Mouse (Mus musculus) granulocyte monocyte progenitor cell, adult 5-6 weeks (primary cell): Measurements from ENCODE around the gene Ergic1. TPM values are rescaled to one million over a fixed set of nuclear protein-coding genes. Genes with fewer than 3 reads are reported as not detected.

Source experiments
- ATAC-seq: replicated peaks from 2 replicates; pipeline ENCODE4 v1.8.0; 2016; ENCODE audit warnings: mild to moderate bottlenecking, moderate TSS enrichment, inconsistent platforms; ENCODE audit not compliant: poor library complexity, severe bottlenecking
- total RNA-seq, 2 experiments: library from RNA; stranded (forward) in 1 of 2; stranded (reverse) in 1 of 2; fragments of 200-712, 200-1000 nt in 1 of 2; fragments of >200 nt in 1 of 2; fragmentation: Nextera tagmentation in 1 of 2; gene quantifications; 2 replicates each; pipeline ENCODE4 v1.2.3; 2014 to 2017

Gene Ergic1
- total RNA-seq, 2 experiments from 2014 or later: 51.5 to 88.4 TPM

DNA sequence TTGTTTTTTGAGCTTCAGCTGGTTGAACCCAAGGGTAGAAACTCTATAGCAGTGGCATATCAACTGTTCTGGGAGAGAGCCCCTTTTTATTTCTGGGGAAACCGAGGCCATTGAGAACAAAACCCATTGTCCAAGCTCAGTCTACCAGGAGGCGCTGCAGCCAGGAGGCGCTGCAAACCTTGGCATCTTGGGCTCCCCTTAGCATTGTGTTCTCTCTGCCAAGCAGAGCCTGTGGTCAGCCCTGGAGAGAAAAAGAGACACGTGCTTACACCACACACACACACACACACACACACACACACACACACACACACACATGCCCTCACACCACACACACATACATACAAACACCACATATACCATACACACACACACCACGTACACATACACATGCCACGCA lies 59.0 kb downstream of the Ergic1 start:
- no peak for ATAC-seq

DNA sequence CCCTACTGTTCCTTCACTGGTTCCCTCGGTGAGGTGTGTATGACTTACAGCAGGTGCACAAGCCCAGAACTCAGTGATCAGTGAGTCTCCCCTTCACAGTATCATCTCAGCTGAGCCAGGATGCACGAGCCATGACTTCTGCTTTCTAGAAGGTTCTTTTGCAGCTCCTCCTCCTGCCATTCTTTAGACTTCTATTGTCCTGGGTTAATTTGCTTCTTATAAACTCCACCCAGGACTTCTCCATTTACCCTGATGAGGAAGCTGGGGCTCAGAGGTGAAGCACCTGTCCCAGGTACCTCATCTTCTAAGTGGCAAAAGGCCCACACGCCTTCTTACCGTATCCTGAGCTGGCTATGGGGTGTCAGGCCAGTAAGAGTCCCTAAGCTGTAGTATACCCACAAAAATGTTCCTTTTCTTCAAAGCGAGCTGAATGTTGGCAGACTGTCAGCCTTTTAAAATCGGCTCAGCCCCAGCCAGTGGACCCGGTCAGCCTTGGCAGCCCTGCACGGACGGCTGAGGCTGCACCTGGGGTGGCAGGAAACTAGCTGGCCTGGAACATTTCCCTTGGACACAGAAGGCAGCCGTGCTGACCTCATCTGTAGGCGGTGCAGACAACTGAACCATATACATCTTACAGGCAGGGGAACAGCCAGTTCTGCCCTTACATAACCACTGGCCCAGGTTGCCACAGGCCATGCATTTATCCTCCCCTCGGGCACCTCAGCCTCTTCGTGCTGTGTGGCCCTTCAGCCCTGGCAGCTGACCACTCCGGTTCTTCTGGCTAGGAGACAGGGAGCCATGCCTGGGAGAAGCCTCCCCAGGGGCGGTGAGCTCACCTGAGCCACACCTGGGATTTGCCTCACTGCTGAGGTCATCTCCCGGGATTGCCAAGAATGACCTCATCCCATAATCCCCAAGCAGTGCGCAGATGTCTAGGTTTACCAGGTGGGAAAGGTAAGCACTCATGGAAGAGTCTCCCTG lies 59.8 kb downstream of the Ergic1 start:
- ATAC-seq: no peak

DNA sequence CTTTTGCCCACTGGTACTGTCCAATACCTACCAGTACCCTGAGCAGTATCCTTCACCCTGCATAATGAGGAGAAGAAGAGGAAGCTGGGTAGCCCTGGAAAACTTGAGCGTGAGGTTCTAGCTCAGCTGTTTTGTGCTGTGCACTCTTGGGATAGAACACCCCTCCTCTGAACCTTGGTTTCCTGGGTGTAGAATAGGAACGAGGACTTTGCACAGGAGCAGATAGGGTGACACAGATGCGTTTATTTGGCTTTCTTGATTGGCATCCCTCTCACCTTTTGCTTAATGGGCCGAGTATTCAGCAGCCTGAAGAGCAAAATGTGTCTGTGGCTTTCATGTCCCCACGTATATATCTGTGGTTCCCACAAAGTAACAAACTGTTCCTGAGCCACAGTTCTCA lies 60.6 kb downstream of the Ergic1 start:
- ATAC-seq: no peak

DNA sequence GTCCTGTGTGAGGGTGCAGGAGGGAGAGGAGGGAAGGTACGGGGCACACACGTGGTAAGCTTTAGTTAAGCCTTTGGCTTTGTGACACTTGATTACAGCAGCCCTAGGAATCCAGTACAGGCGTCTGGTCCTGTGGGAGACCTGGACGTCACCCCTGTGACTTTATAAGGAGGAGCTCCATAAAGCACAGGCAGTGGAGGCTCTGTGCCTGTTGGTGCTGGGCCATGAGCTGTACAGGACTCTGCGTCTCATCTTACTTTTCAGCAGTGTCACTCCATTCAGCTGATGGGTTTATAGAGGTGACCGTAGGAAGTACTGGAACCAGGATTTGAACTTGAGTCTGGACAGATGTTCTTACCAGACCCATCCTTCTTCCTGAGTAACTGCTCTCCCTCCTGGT lies 62.7 kb downstream of the Ergic1 start:
- ATAC-seq: no peak

DNA sequence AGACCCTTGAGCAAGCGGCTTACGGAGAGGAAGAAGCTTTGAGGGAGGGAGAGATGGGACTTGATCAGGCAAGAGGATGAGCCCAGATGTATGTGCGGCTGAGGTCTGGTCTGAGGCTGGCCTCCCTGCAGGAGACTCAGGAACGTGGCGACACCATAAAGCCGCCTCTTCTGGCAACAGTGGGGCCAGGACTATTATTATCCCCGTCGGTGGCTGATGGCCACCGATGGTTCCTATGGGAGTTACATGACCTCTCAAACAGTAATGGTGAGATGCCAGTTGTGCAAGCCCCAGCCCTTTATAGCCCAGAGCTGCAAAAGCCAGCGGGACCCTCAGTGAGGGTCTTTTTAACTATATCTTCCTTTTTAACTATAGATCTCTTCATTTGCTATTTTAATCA lies 63.7 kb downstream of the Ergic1 start:
- no peak for ATAC-seq

DNA sequence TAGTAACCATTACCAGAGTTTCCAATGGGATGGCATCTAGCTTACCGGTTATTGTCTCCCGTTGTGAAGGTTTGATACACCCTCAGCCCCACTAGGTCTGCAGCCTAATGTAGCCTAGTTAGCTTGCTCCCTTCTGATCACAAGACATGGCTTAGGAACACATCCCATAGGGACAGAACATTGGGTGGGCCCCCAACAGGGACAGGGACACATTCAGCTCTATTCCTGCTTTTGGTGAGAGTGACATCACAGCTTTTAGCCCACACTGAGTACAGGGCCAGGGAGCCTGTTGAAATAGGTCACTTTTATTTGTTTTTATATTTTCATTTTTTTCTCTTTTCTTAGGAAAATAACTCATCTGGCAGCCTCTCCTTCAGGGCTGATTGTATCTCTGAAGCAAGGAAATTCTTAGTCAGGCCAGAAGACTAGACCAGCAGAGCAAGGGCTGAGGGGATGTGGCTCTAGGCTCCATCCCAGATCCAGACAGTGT lies 64.3 kb downstream of the Ergic1 start:
- ATAC-seq: no peak

DNA sequence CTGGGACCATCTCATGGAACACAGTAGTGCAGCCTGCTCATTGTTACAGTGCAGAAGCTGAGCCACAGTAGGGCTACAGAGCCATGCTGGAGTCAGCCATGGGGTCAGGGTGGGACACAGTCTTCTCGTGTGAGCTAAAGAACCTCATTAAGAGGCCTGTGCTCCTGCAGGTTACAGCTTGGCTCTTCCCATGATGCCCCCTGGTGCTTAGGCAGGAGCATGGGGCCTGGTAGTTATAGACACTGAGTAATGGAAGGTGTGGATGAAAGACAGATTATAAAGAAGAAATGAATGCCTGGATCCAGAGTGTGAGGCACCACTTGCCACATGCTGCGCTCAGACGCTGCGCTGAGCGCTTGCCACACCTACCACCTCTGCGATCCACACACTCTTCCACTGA lies 67.2 kb downstream of the Ergic1 start:
- no peak for ATAC-seq

DNA sequence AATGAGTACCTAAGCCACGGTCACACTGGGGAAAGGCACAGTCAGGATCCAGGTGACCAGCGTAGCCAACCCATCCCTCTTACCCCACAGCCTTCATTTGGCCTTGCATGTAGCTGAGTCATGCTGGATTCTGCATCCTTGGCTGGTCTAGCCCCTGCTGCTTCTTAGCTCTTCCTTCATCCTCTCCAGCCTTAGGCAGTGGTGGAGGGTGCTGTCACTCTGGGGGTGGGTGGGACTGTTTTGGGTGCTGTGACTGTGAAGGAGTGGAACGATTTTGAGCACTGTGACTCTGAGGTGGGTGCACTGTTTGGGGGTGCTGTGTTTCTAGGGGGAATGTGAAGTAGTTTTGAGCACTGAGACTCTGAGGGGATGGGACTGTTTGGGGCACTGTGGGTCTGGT lies 67.6 kb downstream of the Ergic1 start:
- ATAC-seq: no peak

DNA sequence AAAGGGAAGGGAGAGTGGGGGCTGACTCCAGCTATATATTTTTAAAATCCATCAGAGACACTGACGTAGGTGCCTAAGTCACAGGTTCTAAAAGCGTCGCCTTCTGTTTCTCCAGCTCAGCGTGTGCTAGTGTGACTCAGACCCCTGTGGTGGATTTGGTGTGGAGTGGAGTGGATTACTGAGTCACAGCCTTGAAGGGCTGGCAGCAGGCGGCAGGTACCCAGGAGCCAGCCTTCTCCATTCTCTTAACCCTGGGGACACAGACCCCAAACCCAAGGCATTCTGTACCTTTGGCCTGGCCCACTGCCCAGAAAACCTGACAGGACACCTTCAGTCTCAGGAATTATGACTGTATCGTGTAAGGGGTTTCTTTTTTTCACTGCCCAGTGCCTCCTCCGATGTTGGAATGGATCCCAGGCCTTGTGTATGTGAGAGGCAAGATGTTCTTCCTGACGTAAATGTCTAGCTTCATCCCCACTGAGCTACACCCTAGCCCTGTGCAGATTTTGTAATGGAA lies 70.6 kb downstream of the Ergic1 start:
- ATAC-seq: no peak

DNA sequence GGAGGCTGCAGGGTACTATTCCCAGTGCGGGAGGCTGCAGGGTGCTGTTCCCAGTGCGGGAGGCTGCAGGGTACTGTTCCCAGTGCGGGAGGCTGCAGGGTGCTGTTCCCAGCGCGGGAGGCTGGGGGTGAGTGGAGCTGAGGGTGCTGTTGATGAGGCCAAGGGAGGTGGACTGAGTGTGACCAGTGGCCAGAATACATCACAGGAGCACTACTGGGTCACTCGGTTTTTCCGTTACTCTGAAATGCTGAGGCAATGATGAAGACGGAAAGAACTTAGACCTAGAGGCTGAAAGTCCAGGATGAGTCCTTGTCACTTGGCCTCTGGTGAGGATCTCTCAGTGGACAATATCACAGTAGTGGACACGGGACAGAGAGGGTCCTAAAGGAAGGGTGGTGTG lies 71.9 kb downstream of the Ergic1 start:
- ATAC-seq: no peak

DNA sequence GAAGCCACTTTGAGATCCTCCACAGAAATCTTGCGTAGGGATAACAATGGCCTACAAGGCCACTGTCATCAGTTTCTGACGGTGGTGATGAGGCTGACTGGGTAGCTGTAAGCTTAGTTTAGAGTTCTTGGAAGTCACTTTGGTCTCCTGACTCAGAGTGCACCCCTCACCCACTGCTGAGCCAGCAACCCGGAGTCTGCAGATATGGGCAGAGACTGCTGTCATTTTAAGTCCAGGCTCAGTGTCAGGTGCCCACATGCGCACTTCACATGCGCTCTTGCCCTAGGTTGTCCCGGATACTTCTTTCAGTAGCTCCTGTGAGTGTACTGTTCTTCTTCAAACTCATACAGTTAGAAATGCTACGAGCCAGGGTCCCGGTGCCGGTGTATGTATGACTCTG lies 72.6 kb downstream of the Ergic1 start:
- ATAC-seq: no peak

DNA sequence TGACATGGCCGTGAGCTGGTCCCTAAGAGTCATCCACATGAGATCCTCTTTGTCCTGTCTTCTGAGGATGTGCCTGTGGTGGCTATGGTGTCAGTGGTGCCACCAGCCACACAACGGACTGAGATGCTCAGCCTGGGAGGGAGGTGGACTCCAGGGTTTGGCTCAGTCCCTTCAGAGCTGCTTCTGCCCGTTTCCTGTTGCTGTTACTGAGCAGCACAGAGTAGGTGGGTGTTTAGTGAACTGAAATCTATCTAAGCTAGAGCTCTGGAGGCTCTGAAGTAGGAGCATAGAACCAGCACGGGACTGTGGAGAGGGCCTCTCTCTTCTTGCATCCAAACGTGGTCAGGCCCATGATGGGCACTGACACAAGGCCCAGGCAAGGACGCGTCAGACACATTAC lies 73.2 kb downstream of the Ergic1 start:
- ATAC-seq: no peak

DNA sequence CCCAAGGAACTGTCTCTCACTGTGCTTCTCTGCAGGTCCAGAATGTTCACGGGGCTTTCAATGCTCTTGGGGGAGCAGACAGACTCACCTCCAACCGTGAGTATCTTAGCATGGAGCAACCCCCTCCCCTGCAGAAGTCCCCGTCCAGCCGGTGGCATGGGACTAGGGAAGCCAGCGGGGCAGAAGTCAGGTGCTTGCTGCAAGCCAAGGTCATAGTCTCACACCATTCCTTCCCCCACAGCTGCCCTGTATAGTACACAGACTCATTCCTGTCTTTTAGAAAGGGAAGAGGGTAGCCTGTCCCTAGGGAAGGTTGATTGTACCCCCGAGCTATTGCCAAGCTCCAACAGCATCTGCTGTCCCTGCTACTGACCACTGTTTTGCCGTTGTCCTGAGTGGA lies 74.7 kb downstream of the Ergic1 start:
- no peak for ATAC-seq

DNA sequence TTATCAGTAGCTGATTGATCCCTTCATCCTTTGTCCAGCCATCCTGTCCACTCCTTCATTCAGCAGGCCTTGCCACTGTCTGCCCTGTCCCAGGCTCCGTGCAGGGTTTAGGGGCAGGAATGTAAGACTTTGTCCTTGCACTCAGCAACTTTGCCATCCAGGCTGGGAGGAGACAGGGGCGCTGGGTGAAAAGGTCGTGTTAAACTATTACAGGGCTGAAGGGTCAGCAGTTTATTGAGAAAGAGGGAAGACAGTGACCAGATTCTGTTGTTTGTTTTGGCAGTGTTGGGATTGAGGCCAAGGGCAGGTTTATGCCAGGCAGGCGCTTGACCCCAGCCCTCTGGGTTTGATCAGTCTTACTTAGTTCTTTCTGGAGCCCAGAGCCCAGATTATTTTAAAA lies 76.6 kb downstream of the Ergic1 start:
- ATAC-seq: no peak

DNA sequence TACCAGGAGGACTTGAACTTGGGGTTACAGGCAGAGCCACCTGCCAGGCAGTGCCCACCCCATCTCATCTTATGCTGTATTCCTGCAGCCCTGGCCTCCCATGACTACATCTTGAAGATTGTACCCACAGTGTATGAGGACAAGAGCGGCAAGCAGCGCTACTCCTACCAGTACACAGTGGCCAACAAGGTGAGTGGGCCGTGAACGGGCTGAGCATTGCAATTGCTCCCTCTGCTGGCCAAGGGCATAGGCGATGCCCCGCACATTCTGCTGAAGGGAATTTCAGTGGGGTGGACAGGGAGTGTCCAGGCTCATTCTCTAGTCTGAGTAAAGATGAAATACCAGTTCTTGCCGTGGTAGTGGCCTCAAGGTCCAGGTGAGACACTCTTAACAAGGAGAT lies 77.4 kb downstream of the Ergic1 start:
- ATAC-seq: peak; percentile 68

DNA sequence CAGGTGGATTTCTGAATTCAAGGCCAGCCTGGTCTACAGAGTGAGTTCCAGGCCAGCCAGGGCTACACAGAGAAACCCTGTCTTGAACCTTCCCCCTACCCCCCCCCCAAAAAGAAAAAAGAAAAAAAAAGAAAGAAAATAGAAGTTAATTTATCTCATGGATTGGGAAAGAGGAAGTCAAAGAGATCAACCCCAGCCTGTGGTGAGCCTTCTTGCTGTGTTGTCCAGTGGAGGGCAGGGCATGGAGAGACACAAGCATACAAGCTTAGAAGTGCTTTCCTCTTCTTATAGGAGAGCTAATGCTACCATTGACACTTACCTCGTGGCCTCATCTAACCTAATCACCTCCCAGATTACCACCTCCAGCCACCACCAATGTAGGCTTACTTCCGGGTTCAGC lies 78.5 kb downstream of the Ergic1 start:
- peak; percentile 55 for ATAC-seq

DNA sequence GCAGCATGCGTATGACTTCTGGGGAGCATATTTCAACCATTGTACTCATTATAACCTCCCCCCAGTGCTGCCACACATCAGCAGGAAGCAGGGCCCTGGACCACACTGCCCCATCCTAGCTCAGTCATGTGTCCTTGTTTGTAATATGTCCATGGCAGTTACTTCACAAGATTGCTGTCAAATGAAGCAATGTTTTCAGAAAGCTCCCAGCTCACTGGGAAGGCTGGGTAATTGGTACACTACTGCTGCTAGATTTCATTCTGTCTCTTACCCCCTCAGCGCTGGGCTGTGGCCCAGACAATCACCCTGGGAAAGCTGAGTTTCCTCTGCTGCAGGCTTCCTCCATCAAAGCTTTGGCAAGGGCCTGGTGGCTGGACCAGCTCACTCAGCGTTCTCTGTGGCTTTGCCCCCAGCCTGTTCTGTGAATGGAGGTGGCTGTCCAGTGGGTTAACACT lies 79.0 kb downstream of the Ergic1 start:
- peak; percentile 68 for ATAC-seq

DNA sequence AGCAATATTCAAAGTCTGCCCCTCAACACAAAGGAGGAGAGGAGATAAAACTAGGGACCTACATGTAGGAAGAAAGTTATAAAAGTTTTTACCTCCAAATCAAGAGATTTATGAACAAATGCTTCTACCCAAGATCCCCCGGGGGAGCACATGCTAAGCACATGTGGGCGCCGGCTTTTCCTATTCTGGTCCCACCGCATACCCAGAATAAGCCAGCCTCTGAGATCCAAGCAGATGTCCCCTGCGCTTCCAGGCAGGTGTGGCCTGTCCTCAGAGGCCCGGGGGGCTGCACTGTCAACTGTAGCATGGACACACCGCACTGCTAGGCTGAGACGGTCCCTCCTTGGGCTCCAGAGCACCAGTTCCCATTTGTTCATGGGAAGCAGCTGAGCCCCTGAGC lies 82.2 kb downstream of the Ergic1 start:
- ATAC-seq: no peak

DNA sequence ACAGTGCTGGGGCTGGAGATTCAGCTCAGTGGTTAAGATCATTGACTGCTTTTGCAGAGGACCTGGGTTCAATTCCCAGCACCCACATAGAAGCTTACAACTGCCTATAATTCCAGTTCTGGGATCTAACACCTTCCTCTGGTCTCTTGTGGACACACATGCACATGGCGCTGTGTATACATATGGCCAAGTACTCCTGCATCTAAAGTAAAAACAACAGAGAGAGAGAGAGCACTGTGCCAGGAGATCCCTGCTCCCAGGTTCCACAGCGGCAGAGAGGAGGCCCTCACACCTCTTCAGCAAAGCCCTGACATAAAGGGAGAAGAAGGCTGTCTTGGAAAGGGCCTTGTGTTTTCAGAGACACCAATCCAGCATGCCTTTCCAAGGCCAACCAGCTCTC lies 82.7 kb downstream of the Ergic1 start:
- no peak for ATAC-seq

DNA sequence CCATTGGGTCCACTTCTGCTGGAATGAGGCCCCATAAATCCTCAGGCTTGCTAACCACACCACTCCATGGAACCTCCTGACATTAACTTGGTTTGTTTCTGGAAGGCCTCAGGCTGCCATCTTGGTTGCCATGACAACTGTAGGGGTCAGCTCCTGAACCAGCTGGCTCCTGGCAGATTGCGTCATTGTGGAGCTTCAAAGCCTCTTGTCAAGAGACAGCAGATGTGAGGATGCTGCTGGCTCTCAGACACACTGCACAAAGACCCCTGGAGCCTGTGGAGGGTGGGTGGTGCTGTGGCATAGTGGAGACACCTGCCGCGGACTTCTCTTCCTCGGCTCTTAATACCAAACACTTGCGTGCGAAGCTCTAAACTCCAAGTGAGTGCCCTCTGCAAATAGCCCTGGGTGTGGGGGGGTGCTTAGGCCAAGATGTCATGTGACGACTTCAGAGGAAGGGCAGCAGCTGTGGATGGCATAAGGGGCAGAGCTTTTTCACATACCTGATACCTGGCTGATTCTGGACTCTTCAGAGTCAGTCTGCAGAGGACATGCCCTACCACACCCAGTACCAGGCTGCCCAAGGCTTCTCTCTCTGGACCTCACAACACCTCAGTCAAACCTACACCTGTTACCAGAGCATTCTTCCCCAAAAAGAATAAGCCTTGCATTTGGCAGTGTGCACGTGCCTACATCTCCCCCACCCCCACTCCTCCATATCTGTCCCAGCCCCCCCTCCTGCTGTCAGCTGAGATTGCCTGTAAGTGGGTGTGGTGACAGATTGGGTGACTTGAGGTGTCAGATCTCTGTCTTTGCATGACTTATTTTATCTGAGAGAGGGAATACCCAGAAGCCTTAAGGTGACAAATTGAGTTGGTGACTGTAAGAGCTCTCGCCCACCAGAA lies 83.5 kb downstream of the Ergic1 start:
- no peak for ATAC-seq

DNA sequence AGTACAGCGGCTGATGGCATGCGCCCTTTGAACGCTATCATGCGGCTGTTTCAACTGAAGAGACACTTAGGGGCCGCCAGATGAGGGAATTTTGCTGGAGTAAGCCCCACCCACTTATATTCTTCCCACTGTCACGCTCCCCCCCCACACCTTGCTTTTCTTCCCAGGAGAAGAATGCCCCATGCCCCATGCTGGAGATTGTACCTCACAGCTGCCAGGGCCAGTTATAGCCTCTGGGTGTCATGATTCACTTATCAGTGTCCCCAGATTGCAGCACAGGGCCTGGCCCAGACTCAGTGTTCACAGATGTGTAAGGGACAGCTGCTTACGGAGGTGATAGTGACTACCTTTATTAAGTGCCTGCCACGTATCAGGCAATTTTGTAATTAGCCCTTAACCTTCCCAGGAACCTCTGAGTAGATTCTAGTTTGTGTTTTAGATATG lies 84.1 kb downstream of the Ergic1 start:
- ATAC-seq: no peak
